Mouse (Mus musculus): ENCODE results near the gene Atg10. TPM values are rescaled to one million over a fixed set of nuclear protein-coding genes. Genes with fewer than 3 reads are reported as not detected.

The Atg10 gene
- total RNA-seq (2023): 7.8 TPM

GRCm38 (mm10) chr13:91223587-91224437 lies at the start of gene Atg10:
TSS of gene Atg10 (minus strand) at chr13:91223968.

GRCm38 (mm10) chr13:90922751-90923612 lies 300.8 kb downstream of the Atg10 start, which contains the start of gene Rps23:
TSS of gene Rps23 (plus strand) at chr13:90922958.

GRCm38 (mm10) chr13:90905176-90905575 lies 318.6 kb downstream of the Atg10 start, which contains the start of gene Atp6ap1l:
TSS of gene Atp6ap1l (minus strand) at chr13:90905355.

Other genes with a start within 250 kb of the Atg10 start
- 37.3 TPM for gene Ssbp2, start 236.3 kb upstream of the Atg10 start, total RNA-seq (2023)